Mouse (Mus musculus) lung, embryonic 16.5 days (tissue): Measurements from ENCODE around the gene Gm21677. TPM values are rescaled to one million over a fixed set of nuclear protein-coding genes. Genes with fewer than 3 reads are reported as not detected.
"Not testable (repeated sequence)": the region's sequence is repeated elsewhere in the genome, so short reads cannot be mapped to it uniquely, and the experiment has no call there.

Experiments
- ATAC-seq: fragments of 200-750 bp; cut with Nextera tagmentation; 2 replicates; pipeline ENCODE4 v1.8.0; 2017; ENCODE audit warnings: low read depth, mild to moderate bottlenecking, moderate library complexity
- H3K27ac ChIP-seq: fragments of 300-500 bp; sonication (generic); 2 replicates; pipeline ENCODE4 v1.5.1; 2014; ENCODE audit warnings: mild to moderate bottlenecking, control low read depth, low read length
- H3K27me3 ChIP-seq: fragments of 300-500 bp; sonication (generic); 2 replicates; pipeline ENCODE4 v1.6.1; 2014; ENCODE audit warnings: low read depth, low read length, mixed read lengths; ENCODE audit not compliant: control insufficient read depth, insufficient read depth
- H3K36me3 ChIP-seq: fragments of 300-500 bp; sonication (generic); 2 replicates; pipeline ENCODE4 v1.6.1; 2014; ENCODE audit warnings: low read length; ENCODE audit not compliant: control insufficient read depth, insufficient read depth
- H3K4me1 ChIP-seq: fragments of 300-500 bp; sonication (generic); replicated peaks from 2 replicates; pipeline ENCODE4 v1.6.1; 2014; ENCODE audit warnings: low read length, mixed read lengths; ENCODE audit not compliant: control insufficient read depth, insufficient read depth
- H3K4me2 ChIP-seq: fragments of 300-500 bp; sonication (generic); 2 replicates; pipeline ENCODE4 v1.6.1; 2014; ENCODE audit warnings: low read depth, low read length, control low read depth
- H3K4me3 ChIP-seq: fragments of 300-500 bp; sonication (generic); 2 replicates; pipeline ENCODE4 v1.5.1; 2014; ENCODE audit warnings: mild to moderate bottlenecking, low read length, control low read depth
- H3K9ac ChIP-seq: fragments of 300-500 bp; sonication (generic); 2 replicates; pipeline ENCODE4 v1.6.1; 2014; ENCODE audit warnings: low read length, control low read depth
- H3K9me3 ChIP-seq: fragments of 300-500 bp; sonication (generic); 2 replicates; pipeline ENCODE4 v1.6.1; 2016; ENCODE audit warnings: low read length; ENCODE audit not compliant: control insufficient read depth
- WGBS: fragments of 180-500 bp; shearing (Covaris S2); extraction: QIAGEN DNeasy Blood & Tissue Kit; methylation state at CpG from one replicate; pipeline ENCODE4 v1.1.7; 2014; 5-methylcytosine and 5-hydroxymethylcytosine counted together
- polyA plus RNA-seq: library from polyadenylated mRNA; unstranded; fragments of >200 nt; fragmentation: Nextera tagmentation; extraction: Ambion mirVana; gene quantifications from 2 replicates; pipeline ENCODE4 v1.2.1, GENCODE M21; 2015

Gm21677 gene
- not detected in 2 replicates for polyA plus RNA-seq

GRCm38 (mm10) chrY:3306349-3306748 lies at the start of gene Gm21677:
Gene Gm21677, minus strand, starts transcription at chrY:3306449.
- not testable (repeated sequence) for H3K27me3 ChIP-seq, H3K9ac ChIP-seq, H3K4me1 ChIP-seq, H3K27ac ChIP-seq, H3K4me2 ChIP-seq, H3K36me3 ChIP-seq, H3K9me3 ChIP-seq, ATAC-seq, H3K4me3 ChIP-seq
- no CpG with 5 or more reads among the region's 9 CpGs for WGBS

- H3K9ac ChIP-seq, H3K4me3 ChIP-seq, H3K4me1 ChIP-seq, H3K36me3 ChIP-seq, H3K27ac ChIP-seq, H3K9me3 ChIP-seq, ATAC-seq, H3K4me2 ChIP-seq, H3K27me3 ChIP-seq: not testable (repeated sequence)
- no CpG with 5 or more reads among the region's 9 CpGs for WGBS
Measured at GRCm38 (mm10) chrY:3345229-3345628, 39.0 kb upstream of the Gm21677 start, which contains the start of gene Gm21693. Gene Gm21693, minus strand, starts transcription at chrY:3345329.

- not testable (repeated sequence) for H3K27me3 ChIP-seq, H3K27ac ChIP-seq, H3K4me2 ChIP-seq, H3K4me1 ChIP-seq, H3K4me3 ChIP-seq, H3K9ac ChIP-seq, ATAC-seq, H3K36me3 ChIP-seq, H3K9me3 ChIP-seq
- no CpG with 5 or more reads among the region's 11 CpGs for WGBS
Measured at GRCm38 (mm10) chrY:3340661-3341060, 34.4 kb upstream of the Gm21677 start.

Other genes with a start within 250 kb of the Gm21677 start
- gene Gm21693, start 38.9 kb upstream of the Gm21677 start, polyA plus RNA-seq = not detected in 2 replicates
- gene Gm21704, start 103.7 kb upstream of the Gm21677 start, polyA plus RNA-seq = not detected in 2 replicates
- gene Gm21708, start 103.7 kb upstream of the Gm21677 start, polyA plus RNA-seq = not detected in 2 replicates